Mouse (Mus musculus): ENCODE results near the gene Ets1. TPM values are rescaled to one million over a fixed set of nuclear protein-coding genes. Genes with fewer than 3 reads are reported as not detected.

Ets1 gene
- polyA plus RNA-seq, 1 experiment from 2014 or later = 34.5 TPM

- 72% methylated on average over 4 of the region's 4 CpGs for WGBS
- no peak for ATAC-seq (replicated peaks; ENCODE audit: insufficient number of reproducible peaks, low FRiP score, low TSS enrichment, low read depth)
These were observed 92.8 kb downstream of the Ets1 start for GRCm38 (mm10) chr9:32728806-32729205.

GRCm38 (mm10) chr9:32729207-32729606 is 93.2 kb downstream of the Ets1 start:
- WGBS = 79% methylated on average over 4 of the region's 4 CpGs
- no peak for ATAC-seq (replicated peaks; ENCODE audit: insufficient number of reproducible peaks, low FRiP score, low TSS enrichment, low read depth)

More at GRCm38 (mm10) chr9:32728806-32729205, 92.8 kb downstream of the Ets1 start:
- no peaks in the 10 kb centered on the region for H3K36me3 ChIP-seq (replicated peaks; ENCODE audit: control insufficient read depth, insufficient read depth, low read depth, low read length)
- no peaks in the 10 kb centered on the region for H3K4me1 ChIP-seq (ENCODE audit: control insufficient read depth, insufficient read depth, low read length)
- H3K4me2 ChIP-seq (ENCODE audit: low read depth, low read length) = no peak overlapping the region
- H3K9me3 ChIP-seq (replicated peaks; ENCODE audit: control insufficient read depth, low read length) = no peaks in the 10 kb centered on the region
- no peak overlapping the region for H3K4me3 ChIP-seq (ENCODE audit: low read depth, low read length)
- H3K27me3 ChIP-seq (ENCODE audit: control insufficient read depth, insufficient read depth, low read length) = no peaks in the 10 kb centered on the region
- no peak for DNase-seq (ENCODE audit: low spot score)
- no peak overlapping the region for H3K9ac ChIP-seq (replicated peaks; ENCODE audit: low read length)
- H3K27ac ChIP-seq (replicated peaks; ENCODE audit: low read depth, low read length) = no peak overlapping the region

GRCm38 (mm10) chr9:32730001-32730655 is 94.1 kb downstream of the Ets1 start:
- Histone ChIP-seq H3K27ac (replicated peaks; ENCODE audit: low read depth, low read length) (no peak overlapping the region), H3K9ac (replicated peaks; ENCODE audit: low read length) (no peak overlapping the region), H3K27me3 (ENCODE audit: control insufficient read depth, insufficient read depth, low read length) (no peaks in the 10 kb centered on the region), H3K36me3 (replicated peaks; ENCODE audit: control insufficient read depth, insufficient read depth, low read depth, low read length) (no peaks in the 10 kb centered on the region), H3K4me1 (ENCODE audit: control insufficient read depth, insufficient read depth, low read length) (no peaks in the 10 kb centered on the region), H3K9me3 (replicated peaks; ENCODE audit: control insufficient read depth, low read length) (no peaks in the 10 kb centered on the region), H3K4me3 (ENCODE audit: low read depth, low read length) (no peak overlapping the region), H3K4me2 (ENCODE audit: low read depth, low read length) (no peak overlapping the region)
- WGBS = 83% methylated on average over 9 of the region's 9 CpGs
- ATAC-seq (replicated peaks; ENCODE audit: insufficient number of reproducible peaks, low FRiP score, low TSS enrichment, low read depth) = no peak
- DNase-seq (ENCODE audit: low spot score) = no peak

More at GRCm38 (mm10) chr9:32729207-32729606, 93.2 kb downstream of the Ets1 start:
- Histone ChIP-seq H3K27me3 (ENCODE audit: control insufficient read depth, insufficient read depth, low read length) (no peaks in the 10 kb centered on the region), H3K9me3 (replicated peaks; ENCODE audit: control insufficient read depth, low read length) (no peaks in the 10 kb centered on the region), H3K9ac (replicated peaks; ENCODE audit: low read length) (no peak overlapping the region), H3K4me3 (ENCODE audit: low read depth, low read length) (no peak overlapping the region), H3K4me2 (ENCODE audit: low read depth, low read length) (no peak overlapping the region), H3K4me1 (ENCODE audit: control insufficient read depth, insufficient read depth, low read length) (no peaks in the 10 kb centered on the region), H3K27ac (replicated peaks; ENCODE audit: low read depth, low read length) (no peak overlapping the region), H3K36me3 (replicated peaks; ENCODE audit: control insufficient read depth, insufficient read depth, low read depth, low read length) (no peaks in the 10 kb centered on the region)
- DNase-seq (ENCODE audit: low spot score) = no peak

GRCm38 (mm10) chr9:32730656-32731590 is 94.9 kb downstream of the Ets1 start:
- ATAC-seq (replicated peaks; ENCODE audit: insufficient number of reproducible peaks, low FRiP score, low TSS enrichment, low read depth) = no peak
- WGBS = 76% methylated on average over 13 of the region's 13 CpGs
- no peak overlapping the region for H3K4me2 ChIP-seq (ENCODE audit: low read depth, low read length)

GRCm38 (mm10) chr9:32731787-32732186 is 95.8 kb downstream of the Ets1 start:
- WGBS = 49% methylated on average over 9 of the region's 9 CpGs
- no peaks in the 10 kb centered on the region for H3K4me1 ChIP-seq (ENCODE audit: control insufficient read depth, insufficient read depth, low read length)
- no peaks in the 10 kb centered on the region for H3K36me3 ChIP-seq (replicated peaks; ENCODE audit: control insufficient read depth, insufficient read depth, low read depth, low read length)
- H3K27ac ChIP-seq (replicated peaks; ENCODE audit: low read depth, low read length) = no peak overlapping the region
- DNase-seq (ENCODE audit: low spot score) (no peak), ATAC-seq (replicated peaks; ENCODE audit: insufficient number of reproducible peaks, low FRiP score, low TSS enrichment, low read depth) (no peak)
- H3K9ac ChIP-seq (replicated peaks; ENCODE audit: low read length) = no peak overlapping the region
- H3K4me2 ChIP-seq (ENCODE audit: low read depth, low read length) = no peak overlapping the region
- no peaks in the 10 kb centered on the region for H3K27me3 ChIP-seq (ENCODE audit: control insufficient read depth, insufficient read depth, low read length)
- no peaks in the 10 kb centered on the region for H3K9me3 ChIP-seq (replicated peaks; ENCODE audit: control insufficient read depth, low read length)
- H3K4me3 ChIP-seq (ENCODE audit: low read depth, low read length) = no peak overlapping the region

More at GRCm38 (mm10) chr9:32730656-32731590, 94.9 kb downstream of the Ets1 start:
- Histone ChIP-seq H3K4me3 (ENCODE audit: low read depth, low read length) (no peak overlapping the region), H3K9ac (replicated peaks; ENCODE audit: low read length) (no peak overlapping the region), H3K27me3 (ENCODE audit: control insufficient read depth, insufficient read depth, low read length) (no peaks in the 10 kb centered on the region), H3K4me1 (ENCODE audit: control insufficient read depth, insufficient read depth, low read length) (no peaks in the 10 kb centered on the region), H3K27ac (replicated peaks; ENCODE audit: low read depth, low read length) (no peak overlapping the region), H3K9me3 (replicated peaks; ENCODE audit: control insufficient read depth, low read length) (no peaks in the 10 kb centered on the region), H3K36me3 (replicated peaks; ENCODE audit: control insufficient read depth, insufficient read depth, low read depth, low read length) (no peaks in the 10 kb centered on the region)
- no peak for DNase-seq (ENCODE audit: low spot score)

GRCm38 (mm10) chr9:32735071-32735470 is 99.0 kb downstream of the Ets1 start:
- ATAC-seq (replicated peaks; ENCODE audit: insufficient number of reproducible peaks, low FRiP score, low TSS enrichment, low read depth) (no peak), DNase-seq (ENCODE audit: low spot score) (no peak)
- H3K27ac ChIP-seq (replicated peaks; ENCODE audit: low read depth, low read length) = no peak overlapping the region
- H3K36me3 ChIP-seq (replicated peaks; ENCODE audit: control insufficient read depth, insufficient read depth, low read depth, low read length) = no peaks in the 10 kb centered on the region
- no peak overlapping the region for H3K9ac ChIP-seq (replicated peaks; ENCODE audit: low read length)
- H3K9me3 ChIP-seq (replicated peaks; ENCODE audit: control insufficient read depth, low read length) = no peaks in the 10 kb centered on the region
- no peaks in the 10 kb centered on the region for H3K27me3 ChIP-seq (ENCODE audit: control insufficient read depth, insufficient read depth, low read length)
- WGBS = 98% methylated on average over 7 of the region's 7 CpGs
- H3K4me2 ChIP-seq (ENCODE audit: low read depth, low read length) = no peak overlapping the region
- H3K4me1 ChIP-seq (ENCODE audit: control insufficient read depth, insufficient read depth, low read length) = no peaks in the 10 kb centered on the region
- H3K4me3 ChIP-seq (ENCODE audit: low read depth, low read length) = no peak overlapping the region

GRCm38 (mm10) chr9:32736051-32736450 is 100.0 kb downstream of the Ets1 start:
- H3K4me2 ChIP-seq (ENCODE audit: low read depth, low read length) = no peak overlapping the region
- ATAC-seq (replicated peaks; ENCODE audit: insufficient number of reproducible peaks, low FRiP score, low TSS enrichment, low read depth) (no peak), DNase-seq (ENCODE audit: low spot score) (no peak)
- WGBS = 88% methylated on average over 9 of the region's 9 CpGs
- no peak overlapping the region for H3K27ac ChIP-seq (replicated peaks; ENCODE audit: low read depth, low read length)
- no peaks in the 10 kb centered on the region for H3K36me3 ChIP-seq (replicated peaks; ENCODE audit: control insufficient read depth, insufficient read depth, low read depth, low read length)
- no peak overlapping the region for H3K4me3 ChIP-seq (ENCODE audit: low read depth, low read length)
- no peaks in the 10 kb centered on the region for H3K4me1 ChIP-seq (ENCODE audit: control insufficient read depth, insufficient read depth, low read length)
- no peaks in the 10 kb centered on the region for H3K27me3 ChIP-seq (ENCODE audit: control insufficient read depth, insufficient read depth, low read length)
- H3K9ac ChIP-seq (replicated peaks; ENCODE audit: low read length) = no peak overlapping the region
- H3K9me3 ChIP-seq (replicated peaks; ENCODE audit: control insufficient read depth, low read length) = no peaks in the 10 kb centered on the region

- Histone ChIP-seq H3K4me3 (ENCODE audit: low read depth, low read length) (no peak overlapping the region), H3K9ac (replicated peaks; ENCODE audit: low read length) (no peak overlapping the region), H3K4me2 (ENCODE audit: low read depth, low read length) (no peak overlapping the region), H3K27me3 (ENCODE audit: control insufficient read depth, insufficient read depth, low read length) (no peaks in the 10 kb centered on the region), H3K36me3 (replicated peaks; ENCODE audit: control insufficient read depth, insufficient read depth, low read depth, low read length) (no peaks in the 10 kb centered on the region), H3K27ac (replicated peaks; ENCODE audit: low read depth, low read length) (no peak overlapping the region), H3K4me1 (ENCODE audit: control insufficient read depth, insufficient read depth, low read length) (no peaks in the 10 kb centered on the region), H3K9me3 (replicated peaks; ENCODE audit: control insufficient read depth, low read length) (no peaks in the 10 kb centered on the region)
- ATAC-seq (replicated peaks; ENCODE audit: insufficient number of reproducible peaks, low FRiP score, low TSS enrichment, low read depth) (no peak), DNase-seq (ENCODE audit: low spot score) (no peak)
- 95% methylated on average over 4 of the region's 4 CpGs for WGBS
These were observed 104.0 kb downstream of the Ets1 start for GRCm38 (mm10) chr9:32739988-32740387.

Data from embryonic facial prominence, embryonic 11.5 days (tissue).